Mouse (Mus musculus) kidney, postnatal 36 days (tissue): Measurements from ENCODE around the gene Gm49358.

Experiments
- DNase-seq, 2 experiments: peaks; one replicate each; pipeline ENCODE4 v3.0.0; 2021 to 2022; ENCODE audit warnings: mixed read lengths in 2 of 2

The Gm49358 gene

GRCm38 (mm10) chr10:86778398-86779116, 14.8 kb downstream of the Gm49358 start, which contains the start of gene Nt5dc3:
Gene Nt5dc3, plus strand, starts transcription at chr10:86779005.
- DNase-seq = peak; percentile 98 to 99

GRCm38 (mm10) chr10:86779117-86779755, 15.5 kb downstream of the Gm49358 start:
- peak; percentile 24 to 54 for DNase-seq

DNA sequence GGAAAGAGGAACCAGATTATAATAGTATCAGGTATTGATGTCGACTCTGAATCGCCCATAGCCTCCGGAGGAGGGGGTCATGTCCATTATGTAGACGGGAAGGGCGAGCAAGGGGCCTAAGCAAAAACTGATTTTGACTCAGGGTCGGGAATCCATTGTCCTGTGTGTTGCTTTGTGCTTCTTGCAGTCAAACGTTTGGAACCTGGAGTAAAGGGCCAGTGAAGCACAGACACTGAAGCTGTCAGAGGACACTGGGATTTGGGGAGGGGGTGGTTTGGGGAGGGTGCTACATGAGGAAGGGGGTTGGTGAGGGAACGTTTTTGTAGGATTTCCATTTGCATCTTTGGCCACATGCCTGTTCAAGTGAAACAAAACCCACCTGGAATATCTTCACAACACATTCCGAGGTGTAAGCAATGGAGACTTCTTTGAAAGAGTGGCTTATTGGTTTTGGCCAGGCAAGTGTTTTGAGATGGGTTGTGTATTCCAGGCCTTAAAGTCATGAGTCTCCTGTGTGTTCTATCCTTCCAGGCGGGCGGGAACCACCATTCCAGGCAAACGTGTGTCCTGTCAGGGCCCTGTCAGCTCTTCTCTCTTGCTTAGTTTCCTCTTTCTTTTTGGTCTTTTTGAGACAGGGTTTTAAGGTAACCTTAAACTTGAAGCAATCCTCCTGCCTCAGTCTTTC, 16.2 kb downstream of the Gm49358 start:
- no peak for DNase-seq

DNA sequence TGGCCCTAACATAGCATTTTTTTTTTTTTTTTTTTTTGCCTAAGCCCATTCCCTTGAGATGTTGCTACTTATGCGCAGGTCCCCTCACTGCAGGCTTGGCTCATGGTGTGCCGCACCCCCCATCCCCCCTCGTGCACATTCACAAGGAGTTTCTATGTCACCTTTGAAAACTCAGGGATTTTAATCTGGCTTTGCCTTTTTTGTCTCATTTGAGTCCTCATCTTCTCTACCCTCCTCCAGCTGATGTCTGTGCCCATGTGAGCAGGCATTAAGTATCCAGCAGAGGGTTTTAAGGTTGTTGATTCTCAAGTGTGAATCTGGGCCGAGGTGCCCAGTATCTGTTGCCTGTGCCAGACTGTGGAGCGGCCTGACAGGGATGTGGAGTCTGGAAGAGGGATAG, 17.9 kb downstream of the Gm49358 start:
- DNase-seq = no peak

- DNase-seq = no peak
Observed at GRCm38 (mm10) chr10:86782656-86783055, 18.9 kb downstream of the Gm49358 start.

DNA sequence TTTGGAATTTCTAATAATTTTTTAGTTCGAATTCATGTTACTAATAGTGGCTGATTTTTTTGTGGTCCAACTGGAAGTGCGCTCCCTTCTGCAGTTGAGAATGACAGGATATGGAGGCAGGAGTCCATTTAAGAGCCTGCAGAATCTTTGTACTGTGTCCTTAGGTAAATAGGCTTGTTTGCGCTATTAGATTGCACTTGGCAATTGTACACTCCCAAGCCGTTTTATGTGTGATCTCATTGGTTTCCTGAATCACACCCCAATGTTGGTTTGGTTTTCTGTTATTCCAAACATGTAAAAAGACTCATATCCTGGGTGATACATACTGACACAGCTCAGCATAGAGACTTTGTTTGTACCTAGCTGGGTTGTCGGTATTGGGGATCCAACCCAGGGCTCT, 19.8 kb downstream of the Gm49358 start:
- no peak for DNase-seq

- no peak for DNase-seq
Observed at GRCm38 (mm10) chr10:86784126-86784675, 20.4 kb downstream of the Gm49358 start.

GRCm38 (mm10) chr10:86785396-86785795, 21.6 kb downstream of the Gm49358 start:
- peak; percentile 30 to 50 for DNase-seq

- DNase-seq = no peak
Observed at GRCm38 (mm10) chr10:86786083-86786482, 22.3 kb downstream of the Gm49358 start.

GRCm38 (mm10) chr10:86788193-86788592, 24.4 kb downstream of the Gm49358 start:
- no peak for DNase-seq

- DNase-seq = no peak
Observed at GRCm38 (mm10) chr10:86789146-86789672, 25.4 kb downstream of the Gm49358 start.

DNA sequence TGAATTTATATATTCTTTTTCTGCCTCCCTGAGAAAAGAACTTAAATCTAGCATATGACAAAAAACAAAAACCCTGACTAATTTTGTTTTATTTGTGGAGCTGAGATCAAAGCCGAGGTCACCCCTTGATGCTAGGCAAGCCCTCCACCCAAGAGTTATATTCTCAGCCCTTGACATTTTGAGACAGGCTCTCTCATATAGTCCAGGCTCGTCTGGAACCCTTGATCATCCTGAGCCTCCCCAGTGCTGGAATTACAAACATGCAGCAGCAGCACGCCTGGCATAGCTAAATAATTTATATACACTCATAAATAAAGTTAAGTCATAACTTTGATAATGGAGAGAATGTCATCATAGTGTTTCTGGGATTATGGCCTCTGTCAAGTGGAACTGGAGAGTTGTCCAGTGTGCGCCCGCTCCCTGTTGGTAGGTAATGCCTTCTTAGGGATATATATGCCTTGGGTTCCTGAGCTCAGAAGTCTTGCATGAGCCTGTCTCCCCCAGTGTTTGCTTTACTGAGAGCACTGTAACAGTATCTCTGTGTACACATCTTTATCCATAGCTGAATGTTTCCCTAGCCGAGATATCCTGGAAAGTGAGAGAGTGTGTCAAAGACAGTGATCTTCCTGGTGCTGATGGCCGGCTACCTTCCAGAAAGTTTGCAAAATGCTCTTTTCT, 27.9 kb downstream of the Gm49358 start:
- DNase-seq = no peak

DNA sequence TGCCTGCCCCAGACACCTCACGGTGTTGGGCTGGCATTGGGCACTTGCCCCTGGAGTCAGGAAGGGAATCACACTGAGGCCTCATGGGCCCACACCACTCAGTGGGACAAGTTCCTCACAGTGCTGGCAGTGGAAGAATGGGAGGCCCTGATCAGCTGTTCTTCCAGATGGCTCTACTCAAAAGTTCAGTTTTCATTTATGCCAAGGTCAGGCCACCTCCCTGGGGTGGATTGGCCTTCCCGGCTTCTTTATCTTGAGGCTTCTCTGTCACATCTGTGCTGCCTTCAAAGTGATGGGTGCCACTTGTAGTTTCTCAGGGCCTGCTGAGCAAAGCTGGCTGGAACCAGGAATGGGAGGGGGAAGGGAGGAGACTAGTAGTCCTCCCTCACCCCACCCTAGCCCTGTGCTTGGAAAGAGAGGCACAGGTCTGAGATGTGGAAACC, 29.8 kb downstream of the Gm49358 start:
- peak in 1 of 2 experiments; percentile 16 for DNase-seq

DNA sequence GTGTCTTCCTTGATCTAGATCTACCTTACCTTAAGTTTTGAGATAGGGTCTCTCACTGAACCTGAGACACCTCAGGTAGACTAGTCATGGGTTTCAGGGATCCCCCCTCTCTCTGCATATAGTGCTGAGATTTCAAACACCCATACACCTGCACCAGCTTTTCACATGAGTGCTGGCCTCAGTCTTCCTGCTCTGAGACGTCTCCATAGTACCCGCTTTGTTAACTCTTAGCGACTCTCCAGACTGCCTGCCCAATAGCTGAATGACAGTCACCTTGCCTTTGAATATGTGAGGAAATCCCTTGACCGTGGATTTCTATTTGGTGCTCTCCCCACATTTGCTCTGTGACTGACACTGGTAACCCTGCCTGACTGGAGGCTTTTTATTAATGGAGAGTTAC, 30.4 kb downstream of the Gm49358 start:
- no peak for DNase-seq

- DNase-seq = no peak
Observed at GRCm38 (mm10) chr10:86794794-86795535, 31.2 kb downstream of the Gm49358 start.

GRCm38 (mm10) chr10:86796073-86796741, 32.4 kb downstream of the Gm49358 start:
- DNase-seq = no peak

DNA sequence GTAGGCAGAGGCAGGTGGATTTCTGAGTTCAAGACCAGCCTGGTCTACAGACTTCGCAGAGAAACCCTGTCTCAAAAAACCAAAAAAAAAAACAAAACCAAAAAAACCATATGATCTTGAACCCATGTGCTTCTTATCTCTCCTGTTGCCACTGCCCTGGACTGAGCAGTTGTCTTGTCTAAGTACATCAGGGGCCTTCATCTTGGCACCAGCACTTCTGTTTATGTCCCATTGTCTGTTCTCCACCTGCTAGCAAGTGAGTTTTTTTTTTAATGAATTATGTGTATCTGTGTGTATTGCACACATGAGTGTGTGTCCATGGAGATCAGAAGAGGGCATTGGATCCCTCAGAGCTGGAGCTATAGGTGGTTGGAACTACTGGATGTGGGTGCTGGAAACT, 43.6 kb downstream of the Gm49358 start:
- DNase-seq = no peak

DNA sequence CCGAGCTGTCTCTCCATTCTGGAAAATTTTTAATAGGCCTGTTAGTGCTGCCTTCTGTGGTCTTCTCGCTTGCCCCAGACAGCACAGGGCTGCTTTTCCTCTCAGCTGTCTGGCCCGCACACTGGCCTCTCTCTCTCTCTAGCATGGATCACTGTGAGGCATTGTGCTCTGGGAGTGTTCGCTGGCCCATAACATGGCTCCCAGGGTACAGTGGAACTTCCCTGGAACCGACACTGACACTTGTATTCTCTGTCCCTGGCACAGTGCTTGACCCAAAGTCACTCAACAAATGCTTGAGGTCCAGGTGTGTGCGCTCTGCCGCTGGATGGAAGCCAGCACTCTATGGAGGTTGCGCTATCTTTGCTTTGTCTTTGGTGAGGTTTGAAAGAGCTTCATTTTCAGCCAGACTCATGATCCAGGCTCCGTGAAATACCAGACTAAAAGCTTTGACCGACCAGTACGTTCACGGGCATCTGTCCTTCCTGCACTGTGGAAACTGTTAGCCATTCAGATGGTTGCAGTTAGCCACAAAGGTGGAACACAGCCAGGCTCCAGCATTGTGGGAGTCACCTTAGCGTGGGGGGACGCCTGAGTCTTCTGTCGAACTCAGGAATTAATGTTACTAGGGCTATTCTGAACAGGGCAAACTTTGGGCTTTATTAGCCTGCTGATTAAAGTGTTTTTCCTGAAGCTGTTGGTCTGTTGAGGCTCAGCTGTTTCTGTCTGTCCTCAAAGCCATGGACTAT, 44.4 kb downstream of the Gm49358 start:
- no peak for DNase-seq

GRCm38 (mm10) chr10:86810000-86810399, 46.2 kb downstream of the Gm49358 start:
- DNase-seq = no peak

- no peak for DNase-seq
Observed at GRCm38 (mm10) chr10:86810612-86811011, 46.8 kb downstream of the Gm49358 start.
